Mouse (Mus musculus) cerebellum, adult 11 months (tissue): ENCODE measurements around the gene Cpped1.

Experiments
- DNase-seq: peaks from one replicate; pipeline ENCODE4 v3.0.0; 2022

Cpped1 gene

GRCm38 (mm10) chr16:11756598-11757245 lies 152.5 kb downstream of the Cpped1 start:
- DNase-seq, result no peak

DNA sequence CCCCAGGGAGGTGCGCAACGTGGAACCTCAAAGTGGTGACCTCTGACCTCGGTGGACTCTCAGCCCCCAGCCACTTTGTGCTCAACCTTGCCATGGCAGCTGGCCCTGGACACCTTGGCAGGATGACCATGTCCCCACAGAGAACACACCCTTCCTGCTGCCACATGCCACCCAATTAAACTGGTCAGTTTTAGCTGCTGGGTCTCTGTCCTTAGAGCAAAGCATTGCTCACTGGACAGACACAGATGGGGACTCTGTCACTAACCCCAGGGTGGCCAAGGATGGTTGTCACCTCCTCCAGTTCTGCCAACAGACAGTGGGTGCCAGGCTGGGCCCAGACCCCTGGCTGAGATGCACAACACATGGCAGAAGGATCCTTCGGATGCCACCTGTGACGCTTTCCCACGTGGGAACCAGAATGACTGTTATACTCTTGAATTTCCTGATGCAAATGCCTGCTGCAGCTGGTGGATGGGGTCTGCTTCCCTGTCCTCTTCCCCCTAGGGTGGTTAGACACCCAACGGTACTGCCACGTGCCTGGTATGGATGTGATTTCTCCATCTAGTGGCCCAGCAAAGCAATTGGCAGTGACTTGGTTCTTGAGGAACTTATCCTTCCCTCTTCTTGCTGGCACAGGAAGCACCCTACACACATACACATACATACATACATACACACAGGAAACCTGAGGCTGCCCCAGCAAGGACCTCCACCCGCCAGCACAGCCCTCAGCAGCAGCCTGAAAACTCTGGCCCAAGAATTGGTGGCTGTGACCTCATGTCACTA lies 153.8 kb downstream of the Cpped1 start:
- no peak for DNase-seq

GRCm38 (mm10) chr16:11754136-11754535 lies 155.1 kb downstream of the Cpped1 start:
- DNase-seq, result no peak
